Mouse (Mus musculus) myocyte (in vitro differentiated cells): ENCODE data around the gene Crlf1. TPM values are rescaled to one million over a fixed set of nuclear protein-coding genes. Genes with fewer than 3 reads are reported as not detected.

Experiments used
- H3K27me3 ChIP-seq: one replicate; pipeline ENCODE4 v1.6.1; 2011; ENCODE audit not compliant: control insufficient read depth, insufficient read depth, insufficient read length
- H3K36me3 ChIP-seq: one replicate; pipeline ENCODE4 v1.6.1; 2011; ENCODE audit not compliant: control insufficient read depth, insufficient read depth
- H3K4me2 ChIP-seq: one replicate; pipeline ENCODE4 v1.6.1; 2011; ENCODE audit warnings: low read depth, control low read depth
- H3K4me3 ChIP-seq: one replicate; pipeline ENCODE4 v1.5.1; 2011; ENCODE audit warnings: mild to moderate bottlenecking, control low read depth, moderate library complexity
- H3K79me2 ChIP-seq: one replicate; pipeline ENCODE4 v1.6.1; 2011; ENCODE audit not compliant: control insufficient read depth, insufficient read depth
- H3ac ChIP-seq: one replicate; pipeline ENCODE4 v1.6.1; 2011; ENCODE audit not compliant: control insufficient read depth, insufficient read length
- CEBPB ChIP-seq: IDR thresholded peaks from 2 replicates; pipeline ENCODE4 v1.6.1; 2011; ENCODE audit warnings: mild to moderate bottlenecking, moderate library complexity; ENCODE audit not compliant: poor library complexity, insufficient read depth, severe bottlenecking
- E2F4 ChIP-seq: IDR thresholded peaks from one replicate; pipeline ENCODE4 v1.6.1; 2011; ENCODE audit warnings: mild to moderate bottlenecking, control low read depth, moderate library complexity; ENCODE audit not compliant: insufficient read depth
- MAX ChIP-seq: IDR thresholded peaks from one replicate; pipeline ENCODE4 v1.6.1; 2011; ENCODE audit warnings: low read depth, mild to moderate bottlenecking, control low read depth
- MYOD1 ChIP-seq, 3 experiments: IDR thresholded peaks; one replicate each; pipeline ENCODE4 v1.6.1; 2011; ENCODE audit warnings: control low read depth in 2 of 3, low read depth in 2 of 3, mild to moderate bottlenecking in 2 of 3, moderate library complexity in 1 of 3; ENCODE audit not compliant: insufficient read length in 2 of 3, control insufficient read depth in 1 of 3
- MYOG ChIP-seq, 3 experiments: IDR thresholded peaks; one replicate each; pipeline ENCODE4 v1.6.1; 2011; ENCODE audit warnings: control low read depth in 2 of 3, low read depth in 2 of 3, mild to moderate bottlenecking in 2 of 3; ENCODE audit not compliant: insufficient read length in 2 of 3, control insufficient read depth in 1 of 3, insufficient read depth in 1 of 3
- POLR2A ChIP-seq: IDR thresholded peaks from one replicate; pipeline ENCODE4 v1.6.1; 2011; ENCODE audit warnings: low read depth, mild to moderate bottlenecking, control low read depth, moderate library complexity; ENCODE audit not compliant: insufficient read length
- POLR2AphosphoS2 ChIP-seq: IDR thresholded peaks from one replicate; pipeline ENCODE4 v1.6.1; 2011; ENCODE audit warnings: low read depth, control low read depth; ENCODE audit not compliant: insufficient read length
- REST ChIP-seq: IDR thresholded peaks from one replicate; pipeline ENCODE4 v1.6.1; 2011; ENCODE audit warnings: mild to moderate bottlenecking, control low read depth, moderate library complexity; ENCODE audit not compliant: insufficient read depth, insufficient read length
- SRF ChIP-seq: IDR thresholded peaks from one replicate; pipeline ENCODE4 v1.6.1; 2011; ENCODE audit warnings: low read depth; ENCODE audit not compliant: control insufficient read depth, insufficient read length
- TCF12 ChIP-seq: IDR thresholded peaks from one replicate; pipeline ENCODE4 v1.6.1; 2011; ENCODE audit warnings: mild to moderate bottlenecking, control low read depth; ENCODE audit not compliant: poor library complexity, insufficient read depth, severe bottlenecking
- TCF3 ChIP-seq: IDR thresholded peaks from one replicate; pipeline ENCODE4 v1.6.1; 2011; ENCODE audit warnings: low read depth, control low read depth; ENCODE audit not compliant: insufficient read length
- USF1 ChIP-seq: IDR thresholded peaks from one replicate; pipeline ENCODE4 v1.6.1; 2011; ENCODE audit warnings: low read depth, mild to moderate bottlenecking, control low read depth, moderate library complexity
- polyA plus RNA-seq: library from polyadenylated mRNA; unstranded; fragments of >200 nt; fragmentation: generic; extraction: Trizol; gene quantifications from one replicate; pipeline ENCODE4 v1.2.1, GENCODE M21; 2012; ENCODE audit warnings: missing spikeins

Gene Crlf1
- polyA plus RNA-seq, 1 experiment = 99.1 TPM

DNA sequence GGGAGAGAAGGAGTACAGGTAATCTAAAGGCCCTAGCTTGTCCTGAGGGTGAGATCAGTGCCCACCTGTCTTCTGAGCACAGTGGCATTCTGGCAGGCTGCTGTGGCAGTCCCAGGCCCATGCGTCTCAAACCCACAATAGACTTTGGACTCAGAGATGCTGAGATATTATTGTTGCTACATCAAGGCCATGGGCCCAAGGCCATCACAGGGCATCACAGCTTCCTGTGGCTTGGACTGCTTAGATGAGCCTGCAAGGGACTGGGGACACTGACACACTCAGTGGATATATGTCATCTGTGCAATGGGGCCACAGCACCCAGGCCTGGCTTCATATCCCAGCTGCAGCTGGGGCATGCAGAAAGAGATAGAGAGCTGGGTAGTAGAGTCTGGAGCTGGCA is 36.0 kb upstream of the Crlf1 start:
- H3K79me2 ChIP-seq = peaks cover 21% of the 10 kb centered on the region
- no peak overlapping the region for H3ac ChIP-seq
- H3K4me3 ChIP-seq = no peak overlapping the region
- peaks cover 5% of the 10 kb centered on the region for H3K36me3 ChIP-seq
- H3K27me3 ChIP-seq = no peaks in the 10 kb centered on the region
- peak; percentile 31 for TF ChIP-seq POLR2AphosphoS2
- TF ChIP-seq POLR2A = no peak
- no peak overlapping the region for H3K4me2 ChIP-seq

- no peaks in the 10 kb centered on the region for H3K27me3 ChIP-seq
- no peak overlapping the region for H3K4me2 ChIP-seq
- peaks cover 21% of the 10 kb centered on the region for H3K79me2 ChIP-seq
- H3K36me3 ChIP-seq = peaks cover 5% of the 10 kb centered on the region
- H3K4me3 ChIP-seq = no peak overlapping the region
- no peak overlapping the region for H3ac ChIP-seq
- TF ChIP-seq MYOD1 (IDR thresholded peaks at IDR 0.05; ENCODE audit: control insufficient read depth in 1 of 3, insufficient read length in 2 of 3, low read depth in 2 of 3) (no peak), MAX (no peak), MYOG (IDR thresholded peaks at IDR 0.05; ENCODE audit: control insufficient read depth in 1 of 3, insufficient read depth in 1 of 3, insufficient read length in 2 of 3, low read depth in 2 of 3) (no peak), TCF12 (no peak), SRF (no peak), USF1 (no peak), TCF3 (no peak), REST (no peak), POLR2AphosphoS2 (no peak), CEBPB (no peak), E2F4 (no peak)
Observed at GRCm38 (mm10) chr8:70457882-70458281, 35.1 kb upstream of the Crlf1 start.

DNA sequence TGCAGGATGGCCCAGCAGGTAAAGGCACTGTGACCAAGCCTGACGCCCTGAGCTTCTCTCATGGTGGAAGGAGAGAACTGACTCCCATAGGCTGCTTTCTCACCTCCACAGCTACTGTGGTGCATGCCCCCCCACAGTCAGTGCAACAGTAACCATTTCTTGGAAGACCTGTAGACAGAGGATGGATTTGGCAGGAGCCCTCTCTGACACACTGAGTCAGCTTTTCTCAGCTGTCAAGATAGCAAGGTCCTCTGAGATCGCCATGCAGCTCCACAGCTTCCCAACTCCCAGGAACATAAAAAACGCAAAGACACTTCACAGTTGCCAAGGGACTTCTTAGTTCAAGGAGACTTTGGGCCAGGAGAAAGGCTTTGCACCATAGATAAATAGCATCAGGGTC is 34.5 kb upstream of the Crlf1 start:
- no peak overlapping the region for H3ac ChIP-seq
- peaks cover 5% of the 10 kb centered on the region for H3K36me3 ChIP-seq
- TF ChIP-seq MAX = no peak
- TF ChIP-seq MYOD1 (IDR thresholded peaks at IDR 0.05; ENCODE audit: control insufficient read depth in 1 of 3, insufficient read length in 2 of 3, low read depth in 2 of 3) = no peak
- TF ChIP-seq POLR2A = no peak
- TF ChIP-seq CEBPB = no peak
- TF ChIP-seq POLR2AphosphoS2 = no peak
- no peak for TF ChIP-seq SRF
- no peak for TF ChIP-seq TCF12
- no peak for TF ChIP-seq MYOG (IDR thresholded peaks at IDR 0.05; ENCODE audit: control insufficient read depth in 1 of 3, insufficient read depth in 1 of 3, insufficient read length in 2 of 3, low read depth in 2 of 3)
- no peak for TF ChIP-seq E2F4
- no peak for TF ChIP-seq REST
- TF ChIP-seq USF1 = no peak
- peaks cover 21% of the 10 kb centered on the region for H3K79me2 ChIP-seq
- H3K4me3 ChIP-seq = no peak overlapping the region
- no peaks in the 10 kb centered on the region for H3K27me3 ChIP-seq
- no peak overlapping the region for H3K4me2 ChIP-seq

GRCm38 (mm10) chr8:70459636-70460035 is 33.3 kb upstream of the Crlf1 start:
- Histone ChIP-seq H3ac (no peak overlapping the region), H3K36me3 (peaks cover 5% of the 10 kb centered on the region), H3K27me3 (no peaks in the 10 kb centered on the region), H3K4me3 (no peak overlapping the region), H3K79me2 (peaks cover 30% of the 10 kb centered on the region), H3K4me2 (no peak overlapping the region)
- no peak for TF ChIP-seq MYOG (IDR thresholded peaks at IDR 0.05; ENCODE audit: control insufficient read depth in 1 of 3, insufficient read depth in 1 of 3, insufficient read length in 2 of 3, low read depth in 2 of 3)
- TF ChIP-seq REST = no peak
- no peak for TF ChIP-seq POLR2AphosphoS2
- TF ChIP-seq POLR2A = no peak
- no peak for TF ChIP-seq TCF12
- no peak for TF ChIP-seq USF1
- no peak for TF ChIP-seq CEBPB
- no peak for TF ChIP-seq TCF3
- TF ChIP-seq E2F4 = no peak

DNA sequence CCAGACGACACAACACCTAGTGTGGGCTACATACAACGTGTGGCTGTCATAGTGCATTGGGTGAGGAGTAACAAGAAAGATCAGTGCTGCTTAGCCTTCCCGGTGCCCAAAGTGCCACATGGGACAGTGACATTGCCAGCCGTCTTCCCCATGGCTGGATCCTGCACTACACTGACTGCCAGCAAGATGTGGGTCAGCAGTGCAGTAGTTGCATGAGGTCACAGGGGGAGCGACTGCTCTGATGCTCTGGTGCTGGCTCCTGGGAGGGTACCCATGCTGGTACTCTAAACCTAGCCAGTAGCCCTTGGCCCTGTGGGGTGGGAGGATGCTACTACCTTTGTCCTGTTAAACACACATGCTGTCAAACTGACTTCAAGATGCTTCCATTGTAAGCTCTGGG is 32.8 kb upstream of the Crlf1 start:
- Histone ChIP-seq H3K36me3 (peaks cover 5% of the 10 kb centered on the region), H3K4me2 (peak overlapping the region; percentile 85), H3K79me2 (peaks cover 36% of the 10 kb centered on the region), H3ac (no peak overlapping the region), H3K4me3 (no peak overlapping the region), H3K27me3 (no peaks in the 10 kb centered on the region)
- TF ChIP-seq POLR2AphosphoS2 (no peak), MYOG (IDR thresholded peaks at IDR 0.05; ENCODE audit: control insufficient read depth in 1 of 3, insufficient read depth in 1 of 3, insufficient read length in 2 of 3, low read depth in 2 of 3) (no peak), TCF12 (no peak), SRF (no peak), POLR2A (no peak), E2F4 (no peak), REST (no peak), MYOD1 (IDR thresholded peaks at IDR 0.05; ENCODE audit: control insufficient read depth in 1 of 3, insufficient read length in 2 of 3, low read depth in 2 of 3) (no peak), CEBPB (no peak), TCF3 (no peak), USF1 (no peak)
